Mouse (Mus musculus): ENCODE data around the gene Slc2a12. TPM values are rescaled to one million over a fixed set of nuclear protein-coding genes. Genes with fewer than 3 reads are reported as not detected.
A peak's percentile ranks its signal among the peaks of the same experiment; 100 is the strongest.

Gene Slc2a12
- polyA plus RNA-seq, 1 experiment from 2014 or later: 0.99 TPM

- no peak overlapping the region for H3K4me3 ChIP-seq (ENCODE audit: low read depth, low read length)
- no peaks in the 10 kb centered on the region for H3K36me3 ChIP-seq (ENCODE audit: control insufficient read depth, insufficient read depth, low read length)
- 65% methylated on average over 6 of the region's 6 CpGs for WGBS
- H3K27me3 ChIP-seq (ENCODE audit: control insufficient read depth, insufficient read depth, low read length): no peaks in the 10 kb centered on the region
- no peak for ATAC-seq (ENCODE audit: low read depth)
- no peak overlapping the region for H3K27ac ChIP-seq (ENCODE audit: low read depth, low read length)
- H3K4me1 ChIP-seq (ENCODE audit: control insufficient read depth, insufficient read depth, low read length): peaks cover 3% of the 10 kb centered on the region; the same call in 1 of the 2 replicates
- no peak overlapping the region for H3K9ac ChIP-seq (replicated peaks; ENCODE audit: low read depth, low read length)
- H3K4me2 ChIP-seq (ENCODE audit: low read depth, low read length): no peak overlapping the region
- no peaks in the 10 kb centered on the region for H3K9me3 ChIP-seq (ENCODE audit: control insufficient read depth, low read length)
These were observed 9.0 kb downstream of the Slc2a12 start for GRCm38 (mm10) chr10:22653820-22654219.

- WGBS: 21% methylated on average over 23 of the region's 23 CpGs
- ATAC-seq (ENCODE audit: low read depth): peak; percentile 93
- no peak overlapping the region for H3K4me3 ChIP-seq (ENCODE audit: low read depth, low read length)
- H3K9me3 ChIP-seq (ENCODE audit: control insufficient read depth, low read length): no peaks in the 10 kb centered on the region
- H3K27ac ChIP-seq (ENCODE audit: low read depth, low read length): peak overlapping the region; percentile 57
- no peaks in the 10 kb centered on the region for H3K36me3 ChIP-seq (ENCODE audit: control insufficient read depth, insufficient read depth, low read length)
- no peak overlapping the region for H3K9ac ChIP-seq (replicated peaks; ENCODE audit: low read depth, low read length)
- peaks cover 8% of the 10 kb centered on the region; the same call in 1 of the 2 replicates for H3K4me1 ChIP-seq (ENCODE audit: control insufficient read depth, insufficient read depth, low read length)
- H3K4me2 ChIP-seq (ENCODE audit: low read depth, low read length): peak overlapping the region; percentile 16; the same call in 1 of the 2 replicates
- no peaks in the 10 kb centered on the region for H3K27me3 ChIP-seq (ENCODE audit: control insufficient read depth, insufficient read depth, low read length)
These were observed 13.9 kb downstream of the Slc2a12 start for GRCm38 (mm10) chr10:22658534-22659385.

DNA sequence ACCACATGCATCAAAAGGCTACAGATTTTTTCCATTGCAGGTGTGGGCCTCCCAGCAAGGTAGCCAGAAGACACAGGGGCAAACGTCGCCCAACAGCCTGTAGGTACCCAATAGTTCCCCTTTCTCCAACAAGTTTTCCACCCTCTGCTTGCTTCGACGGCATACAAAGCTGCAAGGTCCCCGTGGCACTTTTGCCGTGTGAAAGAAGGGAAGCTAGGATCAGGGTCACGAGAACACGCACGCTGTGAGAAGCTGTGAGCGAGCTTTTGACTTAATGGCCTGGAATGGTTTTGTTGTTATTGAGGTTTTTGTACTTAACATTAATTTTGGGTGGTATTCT is 14.5 kb downstream of the Slc2a12 start:
- 69% methylated on average over 10 of the region's 10 CpGs for WGBS

DNA sequence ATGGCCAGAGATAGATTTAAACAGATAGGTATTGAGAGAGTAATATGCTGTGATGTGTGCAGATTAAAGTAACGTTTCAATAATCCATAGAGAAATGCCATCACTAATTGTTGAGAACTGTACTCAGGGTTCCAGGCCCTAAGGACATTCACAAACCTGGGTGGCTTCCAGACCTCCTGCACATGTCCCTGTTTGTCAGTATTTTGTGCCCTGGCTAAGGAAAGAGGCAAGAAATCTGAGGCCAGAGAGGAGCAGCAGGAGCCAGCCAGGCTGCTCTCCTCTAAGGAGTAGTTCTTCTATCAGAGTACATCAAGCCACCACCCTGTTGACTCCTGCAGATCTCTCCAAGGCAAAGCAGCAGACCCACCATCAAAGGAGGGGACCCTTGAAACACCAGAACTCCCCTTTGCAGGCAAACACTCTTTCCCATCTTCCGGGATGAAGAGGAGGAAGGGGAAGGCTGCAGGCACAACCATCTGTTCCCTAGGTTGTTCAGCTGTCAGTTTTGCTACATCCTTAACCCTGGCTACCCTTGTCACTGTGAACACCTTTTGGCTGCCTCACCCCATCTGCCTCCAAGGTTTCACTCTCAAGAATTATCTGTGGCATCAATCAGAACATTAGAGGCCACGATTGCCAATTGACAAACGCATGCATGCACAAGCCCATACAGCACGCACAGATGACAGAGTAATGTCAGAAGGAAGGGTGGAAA is 15.6 kb downstream of the Slc2a12 start:
- H3K9me3 ChIP-seq (ENCODE audit: control insufficient read depth, low read length): no peaks in the 10 kb centered on the region
- no peak overlapping the region for H3K4me2 ChIP-seq (ENCODE audit: low read depth, low read length)
- no peaks in the 10 kb centered on the region for H3K36me3 ChIP-seq (ENCODE audit: control insufficient read depth, insufficient read depth, low read length)
- ATAC-seq (ENCODE audit: low read depth): no peak
- H3K4me1 ChIP-seq (ENCODE audit: control insufficient read depth, insufficient read depth, low read length): peaks cover 8% of the 10 kb centered on the region; the same call in 1 of the 2 replicates
- WGBS: 86% methylated on average over 5 of the region's 5 CpGs
- H3K27ac ChIP-seq (ENCODE audit: low read depth, low read length): no peak overlapping the region
- H3K4me3 ChIP-seq (ENCODE audit: low read depth, low read length): no peak overlapping the region
- H3K27me3 ChIP-seq (ENCODE audit: control insufficient read depth, insufficient read depth, low read length): no peaks in the 10 kb centered on the region
- no peak overlapping the region for H3K9ac ChIP-seq (replicated peaks; ENCODE audit: low read depth, low read length)

More for the DNA sequence above, 14.5 kb downstream of the Slc2a12 start:
- Histone ChIP-seq H3K9me3 (ENCODE audit: control insufficient read depth, low read length) (no peaks in the 10 kb centered on the region), H3K9ac (replicated peaks; ENCODE audit: low read depth, low read length) (no peak overlapping the region), H3K36me3 (ENCODE audit: control insufficient read depth, insufficient read depth, low read length) (no peaks in the 10 kb centered on the region), H3K4me1 (ENCODE audit: control insufficient read depth, insufficient read depth, low read length) (peaks cover 8% of the 10 kb centered on the region; the same call in 1 of the 2 replicates), H3K27ac (ENCODE audit: low read depth, low read length) (peak overlapping the region; percentile 57), H3K27me3 (ENCODE audit: control insufficient read depth, insufficient read depth, low read length) (no peaks in the 10 kb centered on the region), H3K4me3 (ENCODE audit: low read depth, low read length) (no peak overlapping the region), H3K4me2 (ENCODE audit: low read depth, low read length) (no peak overlapping the region)
- no peak for ATAC-seq (ENCODE audit: low read depth)

DNA sequence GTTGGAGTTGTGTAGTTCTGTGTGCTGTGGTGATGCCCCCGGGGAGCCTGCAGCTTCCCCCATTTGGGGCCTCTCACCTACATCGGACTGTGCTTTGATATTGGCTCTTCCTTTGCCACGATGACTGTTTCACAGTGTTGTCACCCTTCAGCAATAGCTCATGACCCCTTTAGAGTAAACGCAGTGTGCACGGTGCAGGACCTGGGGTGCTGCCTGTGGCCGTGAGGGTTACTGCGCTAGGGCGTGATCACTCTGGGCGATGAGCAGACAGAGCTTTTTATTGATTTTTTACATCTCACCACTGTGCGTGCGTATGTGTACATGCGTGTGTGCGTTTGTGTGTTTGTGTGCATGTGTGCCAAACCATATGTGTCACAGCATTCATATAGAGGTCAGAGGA is 23.7 kb downstream of the Slc2a12 start:
- H3K27ac ChIP-seq (ENCODE audit: low read depth, low read length): no peak overlapping the region
- H3K27me3 ChIP-seq (ENCODE audit: control insufficient read depth, insufficient read depth, low read length): no peaks in the 10 kb centered on the region
- H3K9me3 ChIP-seq (ENCODE audit: control insufficient read depth, low read length): no peaks in the 10 kb centered on the region
- WGBS: 93% methylated on average over 13 of the region's 13 CpGs
- no peak overlapping the region for H3K4me3 ChIP-seq (ENCODE audit: low read depth, low read length)
- no peak overlapping the region for H3K4me2 ChIP-seq (ENCODE audit: low read depth, low read length)
- no peaks in the 10 kb centered on the region for H3K36me3 ChIP-seq (ENCODE audit: control insufficient read depth, insufficient read depth, low read length)
- ATAC-seq (ENCODE audit: low read depth): peak; percentile 54; the same call in 1 of the 2 replicates
- no peak overlapping the region for H3K9ac ChIP-seq (replicated peaks; ENCODE audit: low read depth, low read length)
- H3K4me1 ChIP-seq (ENCODE audit: control insufficient read depth, insufficient read depth, low read length): no peaks in the 10 kb centered on the region

DNA sequence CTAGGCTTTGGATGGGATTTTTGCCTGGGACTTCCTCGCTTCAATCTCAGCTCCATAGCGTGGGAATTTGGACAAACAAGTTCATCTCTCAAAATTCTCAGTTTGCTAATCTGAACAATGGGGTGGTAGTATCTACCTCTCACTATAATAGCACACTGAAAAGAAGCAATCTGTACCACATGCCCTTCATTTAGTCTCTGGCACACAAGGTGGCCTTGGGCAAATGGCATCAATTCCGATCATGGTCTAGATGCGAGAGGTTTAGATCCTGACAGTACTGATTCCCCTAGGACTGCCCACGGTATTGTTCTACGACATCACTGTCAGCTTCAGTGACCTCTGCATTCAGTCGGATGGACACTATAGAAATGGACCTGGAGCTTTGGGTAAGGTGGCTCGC is 29.4 kb downstream of the Slc2a12 start:
- no peak overlapping the region for H3K9ac ChIP-seq (replicated peaks; ENCODE audit: low read depth, low read length)
- no peak for ATAC-seq (ENCODE audit: low read depth)
- H3K36me3 ChIP-seq (ENCODE audit: control insufficient read depth, insufficient read depth, low read length): no peaks in the 10 kb centered on the region
- H3K27me3 ChIP-seq (ENCODE audit: control insufficient read depth, insufficient read depth, low read length): no peaks in the 10 kb centered on the region
- H3K4me3 ChIP-seq (ENCODE audit: low read depth, low read length): no peak overlapping the region
- no peaks in the 10 kb centered on the region for H3K9me3 ChIP-seq (ENCODE audit: control insufficient read depth, low read length)
- no peak overlapping the region for H3K4me2 ChIP-seq (ENCODE audit: low read depth, low read length)
- no peak overlapping the region for H3K27ac ChIP-seq (ENCODE audit: low read depth, low read length)
- 94% methylated on average over 8 of the region's 8 CpGs for WGBS
- H3K4me1 ChIP-seq (ENCODE audit: control insufficient read depth, insufficient read depth, low read length): no peaks in the 10 kb centered on the region

GRCm38 (mm10) chr10:22675848-22676630 is 31.2 kb downstream of the Slc2a12 start:
- Histone ChIP-seq H3K27me3 (ENCODE audit: control insufficient read depth, insufficient read depth, low read length) (no peaks in the 10 kb centered on the region), H3K9me3 (ENCODE audit: control insufficient read depth, low read length) (no peaks in the 10 kb centered on the region), H3K4me2 (ENCODE audit: low read depth, low read length) (no peak overlapping the region), H3K9ac (replicated peaks; ENCODE audit: low read depth, low read length) (no peak overlapping the region), H3K27ac (ENCODE audit: low read depth, low read length) (no peak overlapping the region), H3K4me1 (ENCODE audit: control insufficient read depth, insufficient read depth, low read length) (no peaks in the 10 kb centered on the region), H3K36me3 (ENCODE audit: control insufficient read depth, insufficient read depth, low read length) (no peaks in the 10 kb centered on the region), H3K4me3 (ENCODE audit: low read depth, low read length) (no peak overlapping the region)
- WGBS: 73% methylated on average over 13 of the region's 13 CpGs
- ATAC-seq (ENCODE audit: low read depth): no peak

- no peak for ATAC-seq (ENCODE audit: low read depth)
- Histone ChIP-seq H3K27ac (ENCODE audit: low read depth, low read length) (no peak overlapping the region), H3K9me3 (ENCODE audit: control insufficient read depth, low read length) (no peaks in the 10 kb centered on the region), H3K4me2 (ENCODE audit: low read depth, low read length) (no peak overlapping the region), H3K9ac (replicated peaks; ENCODE audit: low read depth, low read length) (no peak overlapping the region), H3K27me3 (ENCODE audit: control insufficient read depth, insufficient read depth, low read length) (no peaks in the 10 kb centered on the region), H3K4me3 (ENCODE audit: low read depth, low read length) (no peak overlapping the region), H3K4me1 (ENCODE audit: control insufficient read depth, insufficient read depth, low read length) (no peaks in the 10 kb centered on the region), H3K36me3 (ENCODE audit: control insufficient read depth, insufficient read depth, low read length) (no peaks in the 10 kb centered on the region)
- WGBS: 96% methylated on average over 9 of the region's 9 CpGs
These were observed 51.4 kb downstream of the Slc2a12 start for GRCm38 (mm10) chr10:22696236-22696635.

Measured in neural tube, embryonic 14.5 days (tissue).